Mouse (Mus musculus) embryonic stem cell, embryonic (primary cell): ENCODE results near the gene Padi2.

Source experiments
- CTCF ChIA-PET, 4 experiments: fragments of 300-600 bp in 2 of 4; fragments of 350-600 bp in 2 of 4; sonication (Branson Sonifier 250); formaldehyde crosslinking; loops; one replicate each; lab custom pipeline; 2022; ENCODE audit warnings: inconsistent platforms in 2 of 4; lab: Charles Lee
- POLR2A ChIA-PET, 4 experiments: fragments of 300-600 bp in 2 of 4; fragments of 350-600 bp in 2 of 4; sonication (Branson Sonifier 250); formaldehyde crosslinking; loops; one replicate each; lab custom pipeline; 2022; ENCODE audit warnings: antibody characterized with exemption in 4 of 4, inconsistent platforms in 1 of 4; lab: Charles Lee

Padi2 gene

DNA sequence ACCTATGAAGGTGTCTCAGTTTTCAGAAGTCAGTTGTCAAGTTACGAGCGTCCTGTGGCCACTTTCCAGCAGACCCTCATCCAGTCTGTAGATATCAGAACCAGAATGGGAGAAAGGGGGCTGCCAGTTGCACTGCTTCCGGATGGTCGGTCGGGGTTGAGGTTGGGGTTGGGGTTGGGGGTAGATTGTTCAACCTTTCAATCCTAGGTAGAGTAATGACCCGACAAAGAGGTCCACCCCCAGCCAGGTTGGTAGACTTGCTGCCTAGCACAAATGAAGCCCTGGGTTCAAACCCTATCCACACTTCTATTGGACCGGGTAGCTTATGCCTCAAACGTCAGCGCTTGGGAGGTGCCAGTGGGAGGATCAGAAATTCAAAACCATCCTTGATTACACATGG, 27.5 kb upstream of the Padi2 start:
- CTCF ChIA-PET: interaction anchor here in 1 of 4 experiments (0.7 kb wide), 1 partner anchor 1797 kb away, joined by 4 read pairs; no protein-coding TSS in a partner anchor
- POLR2A ChIA-PET: interaction anchor here in 2 of 4 experiments (0.7 to 0.9 kb wide), 3 partner anchors 64 to 145 kb away, joined by 3 to 8 read pairs (median 4); no protein-coding TSS in a partner anchor

DNA sequence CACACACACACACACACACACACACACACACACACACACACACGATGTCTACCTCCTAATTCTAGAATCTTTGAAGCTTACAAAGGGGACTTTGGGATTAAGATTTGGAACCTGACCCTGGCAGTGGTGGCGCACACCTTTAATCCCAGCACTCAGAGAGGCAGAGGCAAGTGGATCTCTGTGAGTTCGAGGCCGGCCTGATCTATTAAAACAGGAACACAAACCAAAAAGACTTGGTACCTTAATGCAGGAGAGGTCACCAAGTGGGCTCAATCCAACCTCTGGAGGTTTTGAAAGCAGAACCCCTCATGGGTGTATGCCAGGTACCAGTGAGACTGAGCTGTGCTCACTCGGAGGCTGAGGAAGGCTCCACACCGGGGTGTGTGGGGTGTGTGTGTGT, 27.0 kb upstream of the Padi2 start:
- ChIA-PET POLR2A (interaction anchor here in 2 of 4 experiments (0.7 to 0.9 kb wide), 3 partner anchors 65 to 145 kb away, joined by 3 to 8 read pairs (median 4); no protein-coding TSS in a partner anchor), CTCF (interaction anchor here in 1 of 4 experiments (0.7 kb wide), 1 partner anchor 1796 kb away, joined by 4 read pairs; no protein-coding TSS in a partner anchor)

DNA sequence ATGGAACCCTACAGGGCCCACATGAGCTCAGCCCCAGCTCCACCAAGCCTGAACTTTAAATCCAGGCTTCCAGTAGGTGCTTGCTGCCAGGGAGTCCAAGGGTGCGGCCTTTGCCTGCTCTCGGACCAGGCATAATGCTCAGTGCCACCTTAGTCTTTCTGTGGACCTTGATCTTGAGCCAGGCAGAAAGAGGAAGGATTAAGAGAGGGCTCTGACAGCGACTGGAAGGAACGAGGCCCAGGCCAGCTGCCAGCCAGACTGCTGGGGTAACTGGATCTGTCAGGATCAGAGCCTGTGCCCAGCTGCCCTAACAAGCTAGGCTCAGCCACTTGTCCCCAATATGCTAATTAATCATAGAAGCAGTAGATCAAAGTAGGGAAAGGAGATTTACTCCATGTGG, 26.4 kb upstream of the Padi2 start:
- ChIA-PET POLR2A (interaction anchor here in 1 of 4 experiments (0.6 kb wide), 1 partner anchor 443 kb away, joined by 3 read pairs; no protein-coding TSS in a partner anchor), CTCF (no interaction called here)

DNA sequence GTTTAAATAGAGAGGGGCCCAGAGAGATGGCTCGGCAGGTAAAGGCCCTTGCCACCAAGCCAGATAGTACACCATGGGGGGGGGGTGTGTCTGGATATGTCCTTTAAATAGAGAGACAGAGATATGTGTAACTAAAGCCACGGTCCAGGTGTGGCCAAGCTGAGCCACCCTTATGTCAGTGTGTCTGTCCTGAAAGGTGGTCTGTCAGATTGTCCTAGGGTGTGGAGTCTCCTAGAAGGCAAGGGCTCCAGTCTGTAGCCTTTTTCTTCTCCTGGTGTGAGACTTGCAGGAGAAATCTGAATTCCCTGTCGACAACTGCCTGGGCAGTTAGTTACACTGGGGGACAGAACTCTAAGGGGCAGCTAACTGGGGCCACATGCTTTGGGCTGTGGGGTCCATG, 25.9 kb upstream of the Padi2 start:
- ChIA-PET POLR2A (interaction anchor here in 1 of 4 experiments (0.6 kb wide), 2 partner anchors 177 to 444 kb away, joined by 3 to 4 read pairs; no protein-coding TSS in a partner anchor), CTCF (interaction anchor here in 2 of 4 experiments (0.5 to 0.6 kb wide), 2 partner anchors 38 to 95 kb away, joined by 3 to 4 read pairs; no protein-coding TSS in a partner anchor)

DNA sequence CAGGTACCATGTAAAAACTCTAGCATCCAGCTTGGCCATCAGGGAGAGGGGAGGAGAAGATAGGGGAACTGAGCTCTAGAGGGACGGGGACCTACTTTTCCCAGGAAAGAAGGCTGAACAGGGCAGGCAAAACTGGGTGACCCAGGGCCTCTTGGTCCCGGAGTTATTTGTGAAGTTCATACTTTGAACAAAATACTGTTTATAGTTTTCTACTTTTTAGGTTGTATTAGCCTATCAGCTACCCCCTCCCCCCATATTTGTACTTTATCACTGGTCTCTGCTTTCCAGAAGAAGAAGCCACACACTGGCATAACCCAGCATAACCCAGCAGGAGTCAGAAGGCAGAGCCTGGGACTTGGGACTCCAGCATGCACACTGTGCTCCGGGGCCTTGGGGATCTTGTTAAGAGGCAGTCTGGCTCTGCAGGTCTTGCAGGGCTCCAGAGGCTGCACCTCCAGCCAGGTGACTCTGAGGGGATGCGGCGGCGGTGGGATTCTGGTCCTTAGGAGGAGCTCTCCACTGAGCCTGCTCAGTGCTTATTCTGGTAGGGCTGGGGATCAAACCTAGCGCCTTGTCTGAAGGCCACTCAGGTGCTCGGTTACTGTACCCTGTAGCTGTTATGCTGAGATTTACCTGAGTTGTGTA, 25.0 kb upstream of the Padi2 start:
- ChIA-PET CTCF (interaction anchor here in 3 of 4 experiments (0.5 to 1.3 kb wide), 5 partner anchors 21 to 96 kb away, joined by 3 to 4 read pairs (median 3); no protein-coding TSS in a partner anchor), POLR2A (interaction anchor here in 2 of 4 experiments (0.6 kb wide), 5 partner anchors 13 to 380 kb away, joined by 3 to 4 read pairs (median 4); no protein-coding TSS in a partner anchor)

DNA sequence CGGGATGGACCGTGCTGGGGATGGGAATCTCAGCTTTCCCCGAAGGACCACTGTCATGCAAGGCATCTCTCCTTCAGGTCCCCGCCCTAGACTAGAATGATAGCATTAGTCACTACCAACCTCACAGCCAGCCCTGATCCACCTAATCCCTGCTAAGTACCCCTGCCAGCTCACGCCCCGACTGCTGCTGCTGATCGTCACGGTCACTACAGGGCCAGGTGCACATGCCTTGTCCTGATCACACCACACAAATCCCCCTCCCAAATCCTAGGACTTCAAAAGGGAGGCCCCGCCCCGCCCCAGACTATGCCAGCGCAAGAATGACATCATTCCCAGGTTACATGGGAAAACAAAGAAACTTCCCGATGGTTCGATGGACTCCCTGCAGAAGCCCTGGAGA, 24.4 kb upstream of the Padi2 start:
- CTCF ChIA-PET: interaction anchor here in 2 of 4 experiments (0.9 to 1.5 kb wide), 4 partner anchors 20 to 97 kb away, joined by 3 to 4 read pairs (median 3); no protein-coding TSS in a partner anchor
- POLR2A ChIA-PET: interaction anchor here in 2 of 4 experiments (0.6 kb wide), 2 partner anchors 14 to 137 kb away, joined by 3 read pairs; no protein-coding TSS in a partner anchor

DNA sequence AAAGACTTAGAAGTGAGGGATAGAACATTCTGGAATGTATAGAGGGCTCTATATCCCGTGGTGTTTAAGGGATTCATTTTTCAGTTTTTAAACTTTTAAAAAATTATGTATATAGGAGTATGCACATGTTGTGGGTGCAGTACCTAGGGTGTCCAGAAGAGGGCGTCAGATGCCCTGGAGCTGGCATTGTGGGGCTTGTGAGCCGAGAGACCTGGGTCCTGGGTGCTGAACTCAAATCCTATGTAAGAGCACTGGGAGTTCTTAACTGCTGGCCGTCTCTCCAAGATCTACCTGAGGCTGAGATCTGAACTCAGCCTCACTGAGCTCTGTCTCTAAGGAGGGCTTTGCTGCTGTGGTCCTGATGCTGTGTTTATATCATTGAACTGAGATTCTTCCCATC, 23.8 kb upstream of the Padi2 start:
- CTCF ChIA-PET: interaction anchor here in 3 of 4 experiments (0.6 to 1.9 kb wide), 6 partner anchors 14 to 84 kb away, joined by 3 to 6 read pairs (median 4); no protein-coding TSS in a partner anchor
- POLR2A ChIA-PET: interaction anchor here in 2 of 4 experiments (0.6 to 1.2 kb wide), 2 partner anchors 70 to 118 kb away, joined by 3 read pairs; no protein-coding TSS in a partner anchor

DNA sequence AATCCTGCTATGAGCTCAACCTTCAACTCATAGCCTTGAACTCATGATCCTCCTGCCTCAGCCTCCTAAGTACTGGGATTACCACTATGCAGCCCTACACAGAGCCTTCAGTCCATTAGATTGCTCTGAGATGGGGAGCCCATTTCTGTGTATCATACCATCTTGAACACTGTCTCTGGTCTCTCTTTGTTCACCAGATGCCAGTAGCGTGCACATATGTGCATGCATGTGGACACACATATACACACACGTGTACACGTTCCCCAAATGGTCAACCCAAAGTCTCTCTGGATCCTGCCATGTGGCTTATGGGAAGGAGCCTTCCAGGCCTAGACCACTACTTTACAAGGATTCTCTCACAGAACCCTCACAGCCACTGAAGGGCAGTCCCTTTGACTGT, 23.2 kb upstream of the Padi2 start:
- CTCF ChIA-PET: interaction anchor here in 3 of 4 experiments (0.6 to 1.9 kb wide), 6 partner anchors 15 to 84 kb away, joined by 3 to 6 read pairs (median 4); no protein-coding TSS in a partner anchor
- POLR2A ChIA-PET: interaction anchor here in 3 of 4 experiments (0.6 to 1.5 kb wide), 4 partner anchors 13 to 118 kb away, joined by 3 to 5 read pairs (median 3); no protein-coding TSS in a partner anchor

DNA sequence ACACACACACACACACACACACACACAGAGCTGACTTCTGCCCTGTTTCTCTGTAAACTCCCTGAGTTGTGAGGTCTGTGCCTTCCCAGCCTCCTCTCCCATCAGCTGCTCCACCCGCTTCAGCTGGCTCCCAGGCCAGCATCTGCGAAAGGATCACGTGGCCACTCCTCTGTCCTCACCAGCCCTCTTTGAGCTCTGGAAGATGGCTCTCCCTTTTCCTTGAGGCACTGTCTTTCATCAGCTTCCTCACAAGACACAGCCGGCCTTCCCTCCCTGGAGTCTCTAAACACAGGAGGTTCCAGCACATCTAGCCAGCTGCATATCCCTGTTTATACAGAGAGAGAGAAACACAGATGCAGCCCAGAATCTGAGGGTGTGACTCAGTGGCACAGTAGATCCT, 22.3 kb upstream of the Padi2 start:
- CTCF ChIA-PET: interaction anchor here in 2 of 4 experiments (0.6 to 1.9 kb wide), 4 partner anchors 16 to 910 kb away, joined by 3 to 6 read pairs (median 4); no protein-coding TSS in a partner anchor
- POLR2A ChIA-PET: interaction anchor here in 2 of 4 experiments (1.0 to 1.5 kb wide), 4 partner anchors 14 to 45 kb away, joined by 3 to 5 read pairs (median 4); no protein-coding TSS in a partner anchor

DNA sequence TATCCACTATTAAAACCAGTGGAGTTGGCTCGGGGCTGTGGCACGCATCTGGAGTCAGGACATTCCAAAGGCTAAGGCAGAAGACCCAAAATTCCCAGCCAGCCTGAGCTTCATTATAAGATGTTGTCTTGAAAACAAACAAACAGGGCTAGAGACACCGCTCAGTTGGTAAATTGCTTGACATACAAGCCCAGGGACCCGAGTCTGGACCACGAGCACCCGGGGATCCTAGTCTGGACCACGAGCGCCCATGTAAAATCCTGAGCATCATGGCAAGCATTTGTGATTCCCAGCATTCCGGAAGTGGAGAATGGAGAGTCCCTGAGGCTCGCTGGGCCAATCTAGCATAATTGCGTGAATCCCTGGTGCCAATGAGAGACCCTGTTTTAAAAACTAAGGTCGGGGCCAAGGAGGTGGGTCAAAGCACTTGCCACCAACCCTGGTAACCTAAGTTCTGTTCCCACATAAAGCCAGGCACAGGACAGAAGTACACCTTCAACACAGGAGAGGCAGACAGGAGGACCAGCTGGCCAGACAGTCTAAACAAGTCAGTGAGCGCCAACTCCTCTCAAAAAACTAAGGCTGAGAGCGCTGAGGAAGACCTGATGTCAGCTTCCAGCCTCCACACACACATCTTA, 14.5 kb upstream of the Padi2 start:
- CTCF ChIA-PET: no interaction called here
- POLR2A ChIA-PET: no interaction called here

DNA sequence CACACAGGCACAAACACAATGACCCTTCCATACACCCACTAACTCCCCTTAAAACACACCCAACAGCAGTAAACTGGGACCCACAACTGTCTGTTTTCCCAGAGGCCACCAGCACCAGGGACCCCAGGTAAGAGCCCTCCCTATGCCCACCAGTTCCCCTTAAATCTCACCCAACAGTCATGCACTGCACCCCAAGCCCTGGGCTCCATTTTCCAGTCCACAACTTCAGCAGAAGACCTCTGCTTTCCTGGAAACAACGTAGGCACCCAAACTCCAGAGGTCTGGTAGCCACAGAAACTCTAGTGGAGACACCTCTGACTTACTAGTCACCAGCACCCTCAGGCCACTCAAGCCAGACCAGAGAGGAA, 14.0 kb upstream of the Padi2 start:
- CTCF ChIA-PET: no interaction called here
- POLR2A ChIA-PET: no interaction called here

DNA sequence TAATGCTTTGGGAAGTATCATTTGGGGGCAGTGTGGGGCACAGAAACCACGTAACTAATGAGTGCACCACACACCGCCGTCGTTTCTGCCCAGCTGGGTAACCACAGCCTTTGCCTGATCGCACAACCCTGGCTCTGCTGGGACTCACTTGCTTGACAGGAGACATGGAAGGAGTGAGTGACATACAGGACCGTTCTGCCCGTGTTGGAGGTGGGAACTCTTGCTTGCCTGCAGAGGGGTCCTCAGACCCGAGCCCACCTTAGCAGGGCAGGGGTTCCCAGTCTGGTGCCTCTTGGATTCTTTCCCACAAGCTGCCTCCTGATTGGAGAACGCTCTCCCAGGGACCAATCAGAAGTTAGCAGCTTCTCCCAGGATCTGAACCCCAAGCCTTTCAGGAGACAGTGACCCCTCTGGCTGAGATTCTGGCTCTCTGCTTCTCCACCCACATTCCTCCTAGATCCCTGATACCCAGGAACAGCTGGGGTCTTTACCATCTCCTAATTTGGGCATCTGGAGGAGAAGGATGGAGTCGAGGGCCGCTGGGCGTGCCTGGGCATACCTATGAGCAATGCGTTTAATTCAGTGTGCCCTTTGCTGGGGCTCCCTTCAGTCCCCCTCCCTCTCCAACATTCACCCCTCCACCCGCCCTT, 1.2 kb upstream of the Padi2 start:
- POLR2A ChIA-PET: interaction anchor here in 2 of 4 experiments (0.5 to 1.2 kb wide), 5 partner anchors 99 to 324 kb away, joined by 3 to 4 read pairs (median 3); partner anchors contain the start of gene Padi4 (in 1 of the 2)
- CTCF ChIA-PET: interaction anchor here (0.6 to 1.6 kb wide), 13 partner anchors 42 to 1138 kb away, joined by 3 to 6 read pairs (median 3); partner anchors contain the start of gene Crocc (in 1 of the 4)

DNA sequence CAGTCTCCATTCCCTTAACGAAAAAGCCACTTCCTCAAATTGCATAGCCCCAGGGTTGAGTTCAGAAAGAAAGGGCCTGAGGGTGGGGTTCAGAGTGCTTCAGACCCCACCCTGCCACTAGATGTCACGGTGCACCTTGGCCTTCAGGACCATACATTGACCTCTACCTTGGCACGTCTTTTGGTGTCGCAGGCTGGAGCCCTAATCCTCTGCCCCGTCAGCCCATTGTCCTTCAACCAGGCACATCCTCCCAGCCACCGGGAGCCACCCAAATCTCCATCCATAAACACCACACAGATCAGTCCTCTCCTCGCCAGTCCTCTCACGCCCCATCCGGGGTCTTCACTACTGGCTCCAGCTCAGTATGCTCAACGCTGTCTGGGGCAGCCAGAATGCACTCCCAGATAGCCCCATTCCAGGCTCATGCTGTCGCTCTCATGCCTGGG, 695 bp upstream of the Padi2 start:
- ChIA-PET CTCF (interaction anchor here in 2 of 4 experiments (0.7 to 1.6 kb wide), 6 partner anchors 41 to 237 kb away, joined by 3 to 6 read pairs (median 4); no protein-coding TSS in a partner anchor), POLR2A (interaction anchor here in 1 of 4 experiments (0.5 to 0.7 kb wide), 2 partner anchors 116 to 325 kb away, joined by 3 read pairs; no protein-coding TSS in a partner anchor)

DNA sequence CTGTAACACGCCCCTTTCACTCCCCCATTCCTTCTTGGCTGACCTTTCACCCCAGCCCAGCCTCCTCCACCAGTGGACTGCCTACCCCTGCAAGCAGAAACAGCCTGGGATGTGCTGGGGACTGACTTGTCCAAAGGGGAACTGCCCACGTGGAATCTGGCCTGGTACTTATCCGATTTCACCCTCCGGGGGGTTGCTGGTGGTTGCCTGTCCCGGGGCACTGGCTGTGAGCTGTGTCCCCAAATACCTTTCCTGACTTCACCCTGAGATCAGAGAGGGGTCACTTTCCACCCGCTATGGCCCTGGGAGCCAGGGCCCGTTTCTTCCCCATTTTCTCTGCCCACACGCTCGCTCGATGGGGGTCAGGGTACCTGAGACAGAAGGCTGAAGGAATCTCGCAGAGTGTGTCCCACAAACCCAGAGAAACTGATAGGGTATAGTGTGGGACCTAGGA, 710 bp downstream of the Padi2 start:
- POLR2A ChIA-PET: no interaction called here

DNA sequence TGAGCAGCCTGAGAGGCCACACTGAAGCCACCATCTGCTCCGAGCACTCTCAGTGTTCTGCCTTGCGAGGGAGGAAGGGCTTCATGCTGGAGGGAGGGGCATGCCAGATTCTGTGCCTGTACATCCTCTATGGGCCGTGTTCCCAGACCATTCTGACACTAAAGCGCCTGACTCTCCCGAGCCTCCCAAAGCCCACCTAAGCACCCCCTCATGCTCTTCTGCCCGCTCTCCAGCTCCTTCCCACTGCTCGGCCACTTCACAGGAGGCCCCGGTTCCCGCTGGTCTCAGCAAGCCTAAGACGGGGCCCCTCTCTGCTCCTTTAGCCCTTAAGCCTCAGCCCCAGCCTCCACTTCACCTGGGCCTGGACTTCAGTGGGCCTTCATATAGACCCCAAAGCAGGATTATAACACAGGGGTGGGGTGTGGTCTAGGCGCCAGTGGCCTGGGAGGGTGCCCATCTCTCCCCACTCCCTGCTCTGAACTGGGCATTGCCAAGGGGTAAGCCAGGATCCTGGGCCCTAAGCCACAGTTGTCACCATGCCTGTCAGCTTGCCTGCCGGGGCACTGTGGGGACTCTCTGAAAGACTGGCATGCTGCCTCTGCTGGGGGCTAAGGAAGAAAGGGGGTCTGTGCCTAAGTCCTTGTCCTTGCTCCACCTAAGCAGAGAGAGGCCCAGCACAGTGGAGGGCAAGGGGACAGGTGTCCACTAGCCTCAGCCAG, 1.3 kb downstream of the Padi2 start:
- CTCF ChIA-PET: no interaction called here
- POLR2A ChIA-PET: interaction anchor here in 1 of 4 experiments (0.9 kb wide), 1 partner anchor 18 kb away, joined by 3 read pairs; no protein-coding TSS in a partner anchor

More for the DNA sequence above, 710 bp downstream of the Padi2 start:
- CTCF ChIA-PET: no interaction called here

DNA sequence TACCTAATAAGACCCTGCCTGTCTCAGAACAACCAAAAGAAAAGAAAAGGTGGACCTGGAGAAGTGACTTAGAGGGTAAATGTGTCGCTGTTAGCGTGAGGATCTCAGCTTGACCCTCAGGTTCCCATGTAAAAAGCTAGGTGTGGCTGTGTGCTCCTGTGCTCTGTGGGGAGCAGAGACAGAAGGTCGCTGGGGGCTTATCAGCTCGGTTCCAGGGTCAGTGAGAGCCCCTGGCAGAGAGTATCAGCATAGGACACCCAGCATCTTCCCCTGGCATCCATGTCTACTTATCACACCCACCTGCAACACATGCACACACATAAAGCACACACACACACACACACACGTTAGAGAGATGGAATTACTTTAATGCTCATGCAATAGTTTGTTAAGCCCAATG, 2.5 kb downstream of the Padi2 start:
- CTCF ChIA-PET: interaction anchor here in 1 of 4 experiments (0.6 kb wide), 1 partner anchor 171 kb away, joined by 8 read pairs; no protein-coding TSS in a partner anchor
- POLR2A ChIA-PET: no interaction called here

DNA sequence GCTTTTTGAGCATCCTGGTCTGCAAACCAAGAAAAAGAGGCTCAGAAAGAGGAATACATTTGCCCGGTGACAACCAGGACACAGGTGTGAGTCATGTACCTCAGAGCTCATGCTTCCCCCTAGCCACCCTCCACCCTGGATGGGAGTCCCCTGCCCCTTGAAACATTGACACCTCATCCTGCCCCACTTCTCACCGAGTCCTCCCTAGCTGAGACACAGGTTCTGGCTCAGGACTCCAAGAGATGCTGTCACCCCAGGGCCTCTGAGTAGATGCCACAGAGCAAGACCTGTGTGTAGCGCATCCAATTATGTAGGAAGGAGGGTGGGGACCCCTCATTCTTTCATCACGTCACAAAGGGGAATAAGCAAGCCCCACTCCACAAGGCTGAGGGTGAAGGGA, 3.4 kb downstream of the Padi2 start:
- ChIA-PET POLR2A (interaction anchor here in 3 of 4 experiments (0.9 to 1.9 kb wide), 8 partner anchors 23 to 219 kb away, joined by 3 to 11 read pairs (median 6); no protein-coding TSS in a partner anchor), CTCF (interaction anchor here in 2 of 4 experiments (0.6 to 1.7 kb wide), 5 partner anchors 37 to 170 kb away, joined by 3 to 8 read pairs (median 3); no protein-coding TSS in a partner anchor)
